In genomic region chr8:84813059-84813458, GRCm38 (mm10) we compare ENCODE assay signal across 8 mouse cellular contexts. TPM values are rescaled to one million over a fixed set of nuclear protein-coding genes. Genes with fewer than 3 reads are reported as not detected.
DNase-seq lines count a peak whose midpoint lies in the region; ATAC-seq and TF ChIP-seq lines count a peak whose summit lies in the region.

No protein-coding gene starts in this region.

- no peak for ATAC-seq in kidney, postnatal 0 days (replicated peaks; ENCODE audit: low FRiP score, low read depth)
- no peak for ATAC-seq in lung, embryonic 14.5 days (ENCODE audit: insufficient read depth)

- no peaks in the 10 kb centered on the region for H3K9me3 ChIP-seq in kidney, postnatal 0 days (replicated peaks; ENCODE audit: low read length)
- H3K9me3 ChIP-seq in lung, embryonic 14.5 days (ENCODE audit: low read depth, low read length), result no peaks in the 10 kb centered on the region

- H3K4me2 ChIP-seq in kidney, postnatal 0 days (ENCODE audit: low read length), result no peak overlapping the region
- H3K4me2 ChIP-seq in lung, embryonic 14.5 days, result no peak overlapping the region

- under 1% methylated on average over 5 of the region's 5 CpGs for WGBS in kidney, postnatal 0 days
- WGBS in lung, embryonic 14.5 days, result 2% methylated on average over 5 of the region's 5 CpGs

- no peaks in the 10 kb centered on the region for H3K79me3 ChIP-seq in C2C12 (ENCODE audit: low read depth)

- TF ChIP-seq CTCF in C2C12 (IDR thresholded peaks at IDR 0.05; ENCODE audit: control insufficient read depth, insufficient read depth, insufficient read length), result peak; percentile 5
- peak; percentile 88 for TF ChIP-seq CTCF in kidney, postnatal 0 days (IDR thresholded peaks at IDR 0.05; ENCODE audit: low read depth)
- peak; percentile 90 for TF ChIP-seq CTCF in lung, embryonic 14.5 days (IDR thresholded peaks at IDR 0.05; ENCODE audit: low read depth)

- H3ac ChIP-seq in C2C12 (ENCODE audit: control insufficient read depth, insufficient read length, low read depth), result no peak overlapping the region

- peak; percentile 83 for DNase-seq in Muller cell, postnatal 12 days (ENCODE audit: inconsistent ontology term)
- DNase-seq in cerebellum, adult 8-10 months, result peak; percentile 89
- DNase-seq in frontal cortex, postnatal 14 days (ENCODE audit: low spot score in 2 of 2), result peak; percentile 71 to 90
- peak; percentile 91 for DNase-seq in kidney, postnatal 0 days (ENCODE audit: low spot score)
- peak; percentile 94 for DNase-seq in lung, embryonic 14.5 days
- peak; percentile 91 for DNase-seq in retina, embryonic 14.5 days (ENCODE audit: low spot score)
- DNase-seq in thymus, postnatal 25 days, result peak; percentile 80

- H3K79me2 ChIP-seq in C2C12 (ENCODE audit: control insufficient read depth, insufficient read depth), result no peaks in the 10 kb centered on the region

- H3K4me3 ChIP-seq in C2C12 (ENCODE audit: insufficient read depth, poor library complexity, severe bottlenecking), result no peak overlapping the region
- H3K4me3 ChIP-seq in kidney, postnatal 0 days (replicated peaks; ENCODE audit: low read depth, low read length), result no peak overlapping the region
- no peak overlapping the region for H3K4me3 ChIP-seq in lung, embryonic 14.5 days (ENCODE audit: low read depth, low read length)

- no peaks in the 10 kb centered on the region for H3K36me3 ChIP-seq in C2C12 (ENCODE audit: control insufficient read depth, insufficient read depth)
- no peaks in the 10 kb centered on the region for H3K36me3 ChIP-seq in kidney, postnatal 0 days (ENCODE audit: insufficient read depth, low read length)
- no peaks in the 10 kb centered on the region for H3K36me3 ChIP-seq in lung, embryonic 14.5 days (ENCODE audit: insufficient read depth)

- H3K27me3 ChIP-seq in C2C12 (ENCODE audit: control insufficient read depth, insufficient read depth, insufficient read length), result no peaks in the 10 kb centered on the region
- H3K27me3 ChIP-seq in kidney, postnatal 0 days (ENCODE audit: insufficient read depth, low read length), result no peaks in the 10 kb centered on the region
- peaks cover 8% of the 10 kb centered on the region; the same call in 1 of the 2 replicates for H3K27me3 ChIP-seq in lung, embryonic 14.5 days (ENCODE audit: insufficient read depth, low read length)

- H3K27ac ChIP-seq in kidney, postnatal 0 days, result no peak overlapping the region
- no peak overlapping the region for H3K27ac ChIP-seq in lung, embryonic 14.5 days (ENCODE audit: low read depth)

- H3K4me1 ChIP-seq in kidney, postnatal 0 days (replicated peaks; ENCODE audit: insufficient read depth, low read length), result no peaks in the 10 kb centered on the region
- H3K4me1 ChIP-seq in lung, embryonic 14.5 days (ENCODE audit: insufficient read depth), result peaks cover 3% of the 10 kb centered on the region

- no peak overlapping the region for H3K9ac ChIP-seq in kidney, postnatal 0 days (ENCODE audit: low read depth, low read length)
- no peak overlapping the region for H3K9ac ChIP-seq in lung, embryonic 14.5 days

TF ChIP-seq in C2C12, 6 proteins besides CTCF, POLR2A, EP300 and RAD21:
- no peak for TF ChIP-seq MYOD1 (IDR thresholded peaks at IDR 0.05; ENCODE audit: control insufficient read depth, insufficient read length, low read depth)
- no peak for TF ChIP-seq MYOG (IDR thresholded peaks at IDR 0.05; ENCODE audit: control insufficient read depth, extremely low read depth, insufficient read length)
- TF ChIP-seq FOSL1 (IDR thresholded peaks at IDR 0.05; ENCODE audit: insufficient read depth, low read length, poor library complexity, severe bottlenecking), result no peak
- TF ChIP-seq USF1 (IDR thresholded peaks at IDR 0.05; ENCODE audit: low read depth), result no peak
- no peak for TF ChIP-seq MAX (IDR thresholded peaks at IDR 0.05)
- TF ChIP-seq CEBPB (IDR thresholded peaks at IDR 0.05; ENCODE audit: low read depth), result no peak

RNA-seq across cellular contexts. Expression of gene Dand5, which starts 9.6 kb away (rescaled TPM):
- 2.4 TPM for polyA plus RNA-seq in C2C12 (2012; fragmentation: generic; extraction: Trizol)
- 7.0 and 7.4 TPM in 2 replicates for polyA plus RNA-seq in kidney, postnatal 0 days (2015; fragmentation: Nextera tagmentation; extraction: Ambion mirVana)
- polyA plus RNA-seq in lung, embryonic 14.5 days (2014; fragmentation: Nextera tagmentation; extraction: Ambion mirVana), result 4.5 and 4.6 TPM in 2 replicates

RNA-seq across cellular contexts. Expression of gene Nfix, which starts 12.9 kb away (rescaled TPM):
- 50.7 TPM for polyA plus RNA-seq in C2C12 (2012; fragmentation: generic; extraction: Trizol)
- 21.1 and 22.3 TPM in 2 replicates for polyA plus RNA-seq in kidney, postnatal 0 days (2015; fragmentation: Nextera tagmentation; extraction: Ambion mirVana)
- 42.3 and 44.1 TPM in 2 replicates for polyA plus RNA-seq in lung, embryonic 14.5 days (2014; fragmentation: Nextera tagmentation; extraction: Ambion mirVana)

RNA-seq across cellular contexts. Expression of gene Gadd45gip1, which starts 18.3 kb away (rescaled TPM):
- 32.5 TPM for polyA plus RNA-seq in C2C12 (2012; fragmentation: generic; extraction: Trizol)
- polyA plus RNA-seq in kidney, postnatal 0 days (2015; fragmentation: Nextera tagmentation; extraction: Ambion mirVana), result 51.0 and 54.3 TPM in 2 replicates
- 44.2 and 45.0 TPM in 2 replicates for polyA plus RNA-seq in lung, embryonic 14.5 days (2014; fragmentation: Nextera tagmentation; extraction: Ambion mirVana)

RNA-seq across cellular contexts. Expression of gene Rad23a, which starts 27.4 kb away (rescaled TPM):
- 68.3 TPM for polyA plus RNA-seq in C2C12 (2012; fragmentation: generic; extraction: Trizol)
- polyA plus RNA-seq in kidney, postnatal 0 days (2015; fragmentation: Nextera tagmentation; extraction: Ambion mirVana), result 97.1 and 98.9 TPM in 2 replicates
- polyA plus RNA-seq in lung, embryonic 14.5 days (2014; fragmentation: Nextera tagmentation; extraction: Ambion mirVana), result 118 and 123 TPM in 2 replicates

RNA-seq across cellular contexts. Expression of gene Calr, which starts 33.7 kb away (rescaled TPM):
- 687 TPM for polyA plus RNA-seq in C2C12 (2012; fragmentation: generic; extraction: Trizol)
- polyA plus RNA-seq in kidney, postnatal 0 days (2015; fragmentation: Nextera tagmentation; extraction: Ambion mirVana), result 644 and 753 TPM in 2 replicates
- 886 and 920 TPM in 2 replicates for polyA plus RNA-seq in lung, embryonic 14.5 days (2014; fragmentation: Nextera tagmentation; extraction: Ambion mirVana)

Comparison
In these comparisons a context has a peak if more than half of its experiments do, and no peak if none do; other contexts are left out.
1. CTCF ChIP-seq: peak in every context shown above with its lines; median percentile 90 in lung, embryonic 14.5 days; 88 in kidney, postnatal 0 days; 5 in C2C12.